Comparison of ENCODE assay signal across 10 mouse cellular contexts in the genomic region with DNA sequence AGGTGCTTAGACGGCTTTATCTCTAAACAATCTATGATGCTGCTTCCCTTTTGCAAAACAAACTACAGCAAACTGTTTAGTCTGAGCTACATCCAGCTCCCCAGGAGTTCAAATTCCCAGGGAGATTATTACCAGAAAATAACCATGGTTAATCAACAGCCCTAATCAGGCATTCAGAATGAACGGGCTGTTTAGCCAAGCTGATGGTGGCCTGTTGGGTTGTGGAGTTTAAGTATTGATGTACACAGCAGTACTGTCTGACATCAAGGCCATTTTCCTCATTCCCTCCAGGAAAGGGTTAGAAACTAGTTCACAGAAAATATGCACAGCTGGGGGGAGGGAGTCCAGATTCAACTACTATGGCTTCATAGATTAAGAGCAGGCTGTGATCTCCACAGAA. TPM values are rescaled to one million over a fixed set of nuclear protein-coding genes. Genes with fewer than 3 reads are reported as not detected.
"Had no signal": no experiment of that assay in that cellular context is flagged by ENCODE, and none has a peak within 500 bp of the region (broad histone marks: within the 10 kb centered on the region; RNA-seq: fewer than 3 reads in every experiment).

No protein-coding gene starts in this region.

- H3K27me3 ChIP-seq: intestine, embryonic 15.5 days; liver, embryonic 15.5 days had no signal

- ATAC-seq: intestine, embryonic 15.5 days; lung, postnatal 0 days had no signal

- DNase-seq: lung, adult 2 months; lung, postnatal 36 days had no signal

- H3K4me3 ChIP-seq: intestine, embryonic 15.5 days; left cerebral cortex, adult 2 months; limb, embryonic 10.5 days; liver, embryonic 15.5 days had no signal

- H3K4me1 ChIP-seq: intestine, embryonic 15.5 days; limb, embryonic 10.5 days; liver, embryonic 15.5 days had no signal

- H3K4me2 ChIP-seq: intestine, embryonic 15.5 days; liver, embryonic 11.5 days; liver, embryonic 15.5 days had no signal

- H3K9me3 ChIP-seq: intestine, embryonic 15.5 days; limb, embryonic 10.5 days; liver, embryonic 15.5 days had no signal

- H3K9ac ChIP-seq: intestine, embryonic 15.5 days; liver, embryonic 15.5 days had no signal

- H3K36me3 ChIP-seq: intestine, embryonic 15.5 days; limb, embryonic 10.5 days; liver, embryonic 15.5 days had no signal

- H3K27ac ChIP-seq: intestine, embryonic 15.5 days; left cerebral cortex, adult 2 months; limb, embryonic 10.5 days; liver, embryonic 15.5 days; stomach, postnatal 0 days had no signal

RNA-seq across cellular contexts. Expression of gene Pkhd1, which starts 12.4 kb away (rescaled TPM):
- polyA plus RNA-seq: midbrain, postnatal 0 days had no signal
